Mouse (Mus musculus) 3T3-L1 (cell line): ENCODE measurements around the gene Ptprg.
A peak's percentile ranks its signal among the peaks of the same experiment; 100 is the strongest.

Experiments
- DNase-seq: peaks from one replicate; pipeline ENCODE4 v3.0.0-alpha.2; 2015; ENCODE audit warnings: low read depth, low spot score

Ptprg gene

DNA sequence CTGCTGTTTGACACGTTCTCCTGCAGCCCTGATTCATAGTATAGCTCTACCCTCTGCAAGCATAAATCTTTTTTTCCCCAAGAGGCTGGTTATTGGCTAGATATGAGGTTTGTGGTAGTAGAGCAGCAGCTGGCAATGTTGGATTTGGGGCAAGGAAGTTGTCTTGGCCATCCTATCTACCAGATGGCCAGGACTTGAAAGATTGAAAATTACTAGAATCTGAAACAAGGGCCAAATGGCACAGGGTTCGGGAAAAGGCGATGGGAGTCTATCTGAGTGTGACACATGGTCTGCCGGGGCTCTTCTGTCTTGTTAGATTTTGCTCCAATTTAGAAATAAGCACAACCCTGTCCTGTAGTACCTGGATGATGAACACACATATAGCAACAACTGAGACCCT is 531.7 kb downstream of the Ptprg start:
- no peak for DNase-seq

DNA sequence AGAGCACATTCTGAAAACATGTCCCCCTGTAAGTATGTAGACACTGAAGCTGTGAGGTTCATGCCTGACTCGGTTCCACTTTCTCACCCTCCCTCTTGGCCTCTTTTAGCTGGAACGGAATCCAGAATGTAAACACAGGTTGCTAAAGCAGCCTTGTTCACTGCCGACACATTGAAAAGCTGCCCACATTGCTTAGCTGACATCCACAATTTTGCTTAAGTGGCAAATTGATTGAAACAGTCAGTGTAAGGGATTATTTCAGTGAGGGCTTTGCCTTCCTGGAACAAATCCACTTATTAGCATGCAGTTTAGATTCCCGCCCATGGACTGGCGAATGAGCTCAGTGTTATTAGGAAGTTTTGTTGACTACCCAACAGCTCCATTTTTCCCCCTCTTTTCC is 532.8 kb downstream of the Ptprg start:
- no peak for DNase-seq

- no peak for DNase-seq
These were observed 536.6 kb downstream of the Ptprg start for GRCm38 (mm10) chr14:12089954-12090353.

- no peak for DNase-seq
These were observed 538.4 kb downstream of the Ptprg start for GRCm38 (mm10) chr14:12091730-12092129.

DNA sequence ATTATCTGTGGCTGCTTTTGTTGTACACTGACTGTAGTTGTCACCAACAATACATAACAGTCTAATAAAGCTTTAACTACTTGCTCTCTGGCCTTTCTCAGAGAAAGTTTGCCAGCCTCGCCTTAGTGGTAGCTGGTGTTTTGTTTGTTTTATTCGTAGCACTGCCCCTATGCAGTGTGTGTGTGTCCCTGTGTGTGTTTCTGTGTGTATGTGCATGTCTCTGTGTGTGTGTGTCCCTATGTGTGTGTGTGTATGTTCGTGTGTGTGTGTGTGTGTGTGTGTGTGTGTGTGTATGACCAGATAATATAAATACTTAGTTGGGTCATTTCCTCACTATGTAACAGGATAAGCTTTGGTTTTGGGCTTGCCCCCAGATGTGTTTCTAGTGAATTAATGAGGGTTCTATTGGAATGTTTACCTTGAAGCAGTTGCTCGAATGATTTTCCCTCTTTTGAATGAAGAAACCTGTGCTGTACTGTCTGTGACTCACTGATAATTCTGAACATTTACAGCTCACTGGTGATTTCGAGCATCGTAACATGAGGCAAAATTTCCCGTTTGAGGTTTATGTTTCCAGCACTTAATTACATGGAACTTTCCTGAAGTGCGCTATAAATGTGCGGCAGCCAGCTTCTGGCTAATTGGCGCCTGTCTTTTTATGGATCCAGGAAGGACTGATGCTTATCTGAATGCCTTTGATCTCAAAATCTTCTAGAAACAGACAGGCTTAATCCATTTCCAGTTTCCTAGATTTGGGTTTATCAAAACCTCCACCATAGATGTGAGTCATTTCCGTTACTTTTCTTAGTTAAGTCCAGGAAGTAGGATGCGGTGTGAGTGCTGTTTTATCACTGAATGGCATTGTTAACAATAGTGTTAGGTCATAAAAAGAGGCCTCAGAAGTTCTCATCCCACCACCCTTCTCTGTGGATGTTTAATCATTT is 546.3 kb downstream of the Ptprg start:
- no peak for DNase-seq

- DNase-seq = no peak
These were observed 549.3 kb downstream of the Ptprg start for GRCm38 (mm10) chr14:12102389-12103325.

- no peak for DNase-seq
These were observed 551.2 kb downstream of the Ptprg start for GRCm38 (mm10) chr14:12104297-12105155.

DNA sequence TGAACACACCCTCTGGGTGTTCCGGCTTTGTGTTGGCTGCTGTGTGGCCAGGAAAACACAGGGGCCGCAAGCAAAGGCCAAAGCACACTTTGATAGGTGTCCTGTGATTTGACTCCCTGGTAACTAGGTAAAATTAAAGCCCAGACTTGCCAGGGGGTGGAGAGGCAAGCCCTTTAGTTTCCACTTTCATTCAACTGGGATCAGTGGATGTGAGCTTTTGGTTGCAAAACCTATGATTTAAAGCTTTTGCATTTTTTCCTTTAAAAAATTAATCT is 551.8 kb downstream of the Ptprg start:
- DNase-seq = no peak

GRCm38 (mm10) chr14:12105593-12105992 is 552.3 kb downstream of the Ptprg start:
- DNase-seq = no peak

DNA sequence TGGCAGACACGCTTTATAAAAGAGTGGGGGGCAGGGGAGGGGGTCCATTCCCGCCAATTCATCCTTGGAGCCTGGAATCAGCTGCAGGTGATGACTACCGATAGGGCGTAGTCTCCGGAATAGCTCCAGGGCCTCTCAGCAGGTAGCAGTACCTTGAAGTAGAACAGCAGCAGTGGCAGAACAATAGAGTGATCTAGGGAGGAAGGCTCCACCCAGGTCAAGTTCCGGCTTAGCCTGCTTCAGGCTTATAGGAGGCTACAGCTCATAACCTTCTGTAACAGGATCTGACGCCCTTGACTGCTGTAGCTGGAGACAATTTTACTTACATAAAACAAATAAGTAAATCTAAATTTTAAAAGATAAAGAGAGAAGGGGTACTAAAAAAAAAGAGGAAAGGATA is 554.1 kb downstream of the Ptprg start:
- no peak for DNase-seq

DNA sequence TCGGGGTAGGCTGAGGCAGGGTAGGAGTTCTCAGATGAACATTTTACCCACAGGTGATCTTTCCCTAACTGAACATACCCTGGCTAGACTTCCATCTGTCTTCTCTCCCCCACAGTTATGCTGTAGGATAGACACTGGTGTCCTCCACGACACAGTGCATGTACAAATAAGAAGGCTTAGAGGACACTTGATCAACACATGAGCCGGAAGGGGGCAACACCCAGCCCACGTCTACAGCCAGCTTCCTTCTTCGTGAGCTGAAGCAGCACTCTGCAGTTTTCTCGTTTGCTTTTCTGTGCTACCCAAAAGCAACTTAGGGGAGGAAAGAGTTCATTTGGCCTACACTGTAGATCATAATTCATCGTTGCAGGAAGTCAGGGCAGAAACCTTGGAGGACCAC is 554.7 kb downstream of the Ptprg start:
- no peak for DNase-seq

DNA sequence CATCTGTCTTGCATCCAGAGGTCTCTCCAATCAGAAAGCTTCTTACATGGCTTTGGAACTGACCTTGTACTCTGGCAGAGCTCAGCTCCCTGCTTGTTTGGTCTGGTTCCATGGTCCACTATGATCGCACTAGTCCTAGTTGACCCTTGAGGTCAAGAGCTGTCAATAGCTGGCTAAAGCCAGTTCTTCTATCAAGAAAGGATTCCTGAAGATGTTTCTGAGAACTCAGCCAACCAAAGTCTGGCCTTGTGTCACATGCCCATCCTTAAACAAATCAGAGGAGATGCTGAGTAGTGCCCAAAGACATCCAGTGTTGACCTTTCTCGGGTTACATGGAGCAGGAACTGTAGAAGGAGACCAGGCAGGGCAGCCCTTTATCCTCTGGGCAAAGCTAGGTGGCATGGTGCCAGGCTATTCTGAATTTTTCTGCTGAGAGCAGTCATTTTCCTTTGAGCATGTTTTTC is 559.2 kb downstream of the Ptprg start:
- DNase-seq = no peak

GRCm38 (mm10) chr14:12113326-12113725 is 560.0 kb downstream of the Ptprg start:
- no peak for DNase-seq

DNA sequence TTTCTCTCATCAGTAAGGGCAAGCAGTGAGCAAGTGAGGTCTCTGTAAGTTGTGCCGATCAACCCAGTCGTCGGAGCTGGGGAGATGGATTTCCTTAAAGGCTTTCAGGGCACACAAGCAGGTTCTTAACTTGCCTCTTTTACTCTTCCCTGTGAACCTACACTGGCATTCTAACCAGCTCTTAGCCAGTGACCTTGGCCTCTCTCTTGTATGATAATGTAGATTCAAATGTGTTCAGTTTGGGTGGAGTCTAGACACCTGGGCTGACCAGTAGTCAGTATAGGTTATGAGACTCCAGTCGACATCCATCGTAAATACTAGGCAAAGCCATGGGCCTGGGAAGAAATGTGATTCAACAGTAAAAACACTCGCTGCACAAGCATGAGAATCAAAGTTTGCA is 560.7 kb downstream of the Ptprg start:
- DNase-seq = no peak

DNA sequence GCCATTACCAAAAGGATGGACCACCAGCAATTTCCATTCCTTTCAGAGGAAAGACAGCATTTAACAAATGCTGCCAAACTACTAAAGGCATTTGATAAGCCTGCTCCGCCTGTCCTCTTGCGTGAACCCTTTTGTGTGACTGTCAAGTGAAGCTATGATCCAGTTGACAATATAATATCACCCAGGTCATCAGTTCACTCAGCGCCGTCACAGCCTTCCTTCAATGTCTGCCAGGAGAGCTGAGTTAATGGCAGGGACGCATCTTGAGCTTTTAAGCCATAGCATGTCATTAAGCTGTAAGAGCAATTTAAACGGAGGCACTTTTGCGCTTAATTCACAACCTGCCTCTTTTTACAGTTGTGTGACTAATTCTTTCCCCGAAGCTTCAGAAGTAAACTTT is 565.9 kb downstream of the Ptprg start:
- no peak for DNase-seq

- no peak for DNase-seq
These were observed 568.6 kb downstream of the Ptprg start for GRCm38 (mm10) chr14:12121906-12122305.

DNA sequence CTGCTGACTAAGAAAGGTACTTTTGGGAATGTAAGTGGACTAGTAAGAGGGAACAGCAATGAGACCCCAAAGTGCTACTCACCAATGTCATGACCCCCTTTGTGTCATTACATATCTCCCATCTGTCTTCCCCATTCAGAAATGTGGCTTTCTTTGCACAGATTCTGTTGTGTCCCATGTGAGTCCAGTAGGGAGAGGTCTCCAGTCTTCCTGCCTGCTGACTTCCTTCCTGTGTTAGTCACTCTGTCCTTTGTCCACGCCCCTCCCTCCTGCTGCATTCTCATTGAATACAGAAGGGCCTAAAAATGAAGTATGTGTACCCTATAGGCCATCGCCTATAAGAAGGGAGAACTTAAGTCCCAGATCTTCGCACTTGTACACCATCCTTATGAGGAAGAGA is 571.4 kb downstream of the Ptprg start:
- DNase-seq = peak; percentile 8

DNA sequence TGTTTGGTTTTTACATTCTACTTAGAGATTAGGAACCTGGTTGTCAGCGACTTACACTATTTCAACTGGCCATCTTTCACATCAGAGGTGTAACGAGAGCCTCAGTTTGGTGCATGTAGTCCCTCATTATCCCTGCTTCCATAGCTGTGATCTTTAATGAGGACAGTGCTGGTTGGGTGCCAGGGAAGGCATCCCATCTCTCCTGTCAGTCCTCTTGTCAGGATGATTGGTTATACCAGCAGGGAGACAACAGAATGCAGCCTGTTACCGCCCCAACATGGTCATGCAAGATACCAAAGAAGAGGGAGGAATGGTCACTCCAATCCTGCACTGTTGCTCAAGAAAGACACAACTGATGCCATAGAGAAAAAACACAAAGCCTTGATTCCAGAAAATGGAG is 574.6 kb downstream of the Ptprg start:
- DNase-seq = no peak

- no peak for DNase-seq
These were observed 578.8 kb downstream of the Ptprg start for GRCm38 (mm10) chr14:12132046-12132615.

- DNase-seq = no peak
These were observed 579.8 kb downstream of the Ptprg start for GRCm38 (mm10) chr14:12133163-12133562.

GRCm38 (mm10) chr14:12134504-12134903 is 581.2 kb downstream of the Ptprg start:
- DNase-seq = no peak
